Mouse (Mus musculus): ENCODE data around the gene Lix1. TPM values are rescaled to one million over a fixed set of nuclear protein-coding genes. Genes with fewer than 3 reads are reported as not detected.
A peak's percentile ranks its signal among the peaks of the same experiment; 100 is the strongest.

Lix1 gene
- polyA plus RNA-seq, 1 experiment from 2014 or later, result 1.2 TPM

- TF ChIP-seq CTCF (IDR thresholded peaks at IDR 0.05), result no peak
- TF ChIP-seq EP300 (IDR thresholded peaks at IDR 0.05), result no peak
- H3K27ac ChIP-seq (ENCODE audit: low read length), result no peak overlapping the region
- no peak overlapping the region for H3K9ac ChIP-seq (replicated peaks; ENCODE audit: low read depth)
- no peak overlapping the region for H3K4me2 ChIP-seq (replicated peaks; ENCODE audit: low read depth, low read length)
- no peaks in the 10 kb centered on the region for H3K36me3 ChIP-seq (ENCODE audit: insufficient read depth, low read length)
- H3K4me3 ChIP-seq (ENCODE audit: low read depth, low read length), result no peak overlapping the region
- ATAC-seq (no peak), DNase-seq (ENCODE audit: low spot score) (no peak)
- H3K4me1 ChIP-seq (ENCODE audit: insufficient read depth, low read depth, low read length), result no peaks in the 10 kb centered on the region
- 10% methylated on average over 1 of the region's 1 CpGs for WGBS
- no peaks in the 10 kb centered on the region for H3K9me3 ChIP-seq (ENCODE audit: low read length)
- H3K27me3 ChIP-seq (replicated peaks; ENCODE audit: insufficient read depth, low read length), result no peaks in the 10 kb centered on the region
Measured at GRCm38 (mm10) chr17:17498848-17499247, 96.4 kb downstream of the Lix1 start.

GRCm38 (mm10) chr17:17499278-17499677 is 96.8 kb downstream of the Lix1 start:
- H3K4me3 ChIP-seq (ENCODE audit: low read depth, low read length), result no peak overlapping the region
- H3K4me2 ChIP-seq (replicated peaks; ENCODE audit: low read depth, low read length), result 0 out of 2 replicates have a peak overlapping the region, but pooled peaks have one; percentile 8
- DNase-seq (ENCODE audit: low spot score) (peak; percentile 14), ATAC-seq (no peak)
- WGBS, result 48% methylated on average over 3 of the region's 3 CpGs
- no peak overlapping the region for H3K27ac ChIP-seq (ENCODE audit: low read length)
- H3K9me3 ChIP-seq (ENCODE audit: low read length), result no peaks in the 10 kb centered on the region
- H3K9ac ChIP-seq (replicated peaks; ENCODE audit: low read depth), result no peak overlapping the region
- TF ChIP-seq EP300 (IDR thresholded peaks at IDR 0.05), result no peak
- no peak for TF ChIP-seq CTCF (IDR thresholded peaks at IDR 0.05)
- no peaks in the 10 kb centered on the region for H3K27me3 ChIP-seq (replicated peaks; ENCODE audit: insufficient read depth, low read length)
- no peaks in the 10 kb centered on the region for H3K36me3 ChIP-seq (ENCODE audit: insufficient read depth, low read length)
- no peaks in the 10 kb centered on the region for H3K4me1 ChIP-seq (ENCODE audit: insufficient read depth, low read depth, low read length)

- no peaks in the 10 kb centered on the region for H3K27me3 ChIP-seq (replicated peaks; ENCODE audit: insufficient read depth, low read length)
- no peak overlapping the region for H3K27ac ChIP-seq (ENCODE audit: low read length)
- no peak overlapping the region for H3K9ac ChIP-seq (replicated peaks; ENCODE audit: low read depth)
- no peak overlapping the region for H3K4me3 ChIP-seq (ENCODE audit: low read depth, low read length)
- H3K4me1 ChIP-seq (ENCODE audit: insufficient read depth, low read depth, low read length), result no peaks in the 10 kb centered on the region
- no peak overlapping the region for H3K4me2 ChIP-seq (replicated peaks; ENCODE audit: low read depth, low read length)
- TF ChIP-seq EP300 (IDR thresholded peaks at IDR 0.05), result no peak
- TF ChIP-seq CTCF (IDR thresholded peaks at IDR 0.05), result no peak
- no peaks in the 10 kb centered on the region for H3K36me3 ChIP-seq (ENCODE audit: insufficient read depth, low read length)
- no peaks in the 10 kb centered on the region for H3K9me3 ChIP-seq (ENCODE audit: low read length)
- ATAC-seq, result no peak
- WGBS, result 81% methylated on average over 10 of the region's 10 CpGs
- no peak for DNase-seq (ENCODE audit: low spot score)
Measured at GRCm38 (mm10) chr17:17506677-17507076, 104.2 kb downstream of the Lix1 start.

Other genes with a start within 250 kb of the Lix1 start
- 11.2 and 12.4 TPM in 2 replicates for gene Riok2, start 28.4 kb upstream of the Lix1 start, polyA plus RNA-seq (2015; fragmentation: Nextera tagmentation; extraction: Ambion mirVana)
- 7.5 and 8.4 TPM in 2 replicates for gene Lnpep, start 222.4 kb downstream of the Lix1 start, polyA plus RNA-seq (2015; fragmentation: Nextera tagmentation; extraction: Ambion mirVana)

Data from lung, postnatal 0 days (tissue).